ENCODE assay signal across 27 mouse cellular contexts in genomic region chr1:150573407-150573806, GRCm38 (mm10).
"Had no signal": no experiment of that assay in that cellular context is flagged by ENCODE, and none has a peak within 500 bp of the region (broad histone marks: within the 10 kb centered on the region; RNA-seq: fewer than 3 reads in every experiment).

No protein-coding gene starts in this region.

- H3K9ac ChIP-seq: heart, embryonic 13.5 days; heart, embryonic 15.5 days; hindbrain, embryonic 13.5 days; hindbrain, embryonic 15.5 days; kidney, embryonic 15.5 days; limb, embryonic 13.5 days; limb, embryonic 15.5 days; liver, embryonic 12.5 days; liver, embryonic 14.5 days had no signal

- H3K27me3 ChIP-seq: heart, embryonic 13.5 days; heart, embryonic 15.5 days; kidney, embryonic 15.5 days; limb, embryonic 13.5 days; limb, embryonic 15.5 days; liver, embryonic 12.5 days had no signal

- DNase-seq: gastrocnemius, postnatal 14 days; gastrocnemius, postnatal 36 days; heart, adult 11 months; heart, adult 2 months; heart, postnatal 14 days; heart, postnatal 36 days; kidney, adult 11 months; kidney, adult 2 months; kidney, adult 9 months; kidney, postnatal 14 days; kidney, postnatal 36 days; layer of hippocampus, adult 9-11 months; layer of hippocampus, postnatal 36 days; left cerebral cortex, postnatal 4 days had no signal

- ATAC-seq: hindbrain, postnatal 0 days; intestine, embryonic 16.5 days; liver, embryonic 12.5 days had no signal

- H3K4me3 ChIP-seq: heart, adult 2 months; heart, embryonic 13.5 days; heart, embryonic 15.5 days; hindbrain, embryonic 13.5 days; hindbrain, embryonic 15.5 days; kidney, embryonic 15.5 days; limb, embryonic 13.5 days; limb, embryonic 15.5 days; liver, embryonic 12.5 days had no signal

- H3K9me3 ChIP-seq: heart, embryonic 13.5 days; heart, embryonic 15.5 days; hindbrain, embryonic 13.5 days; hindbrain, embryonic 15.5 days; kidney, embryonic 15.5 days; limb, embryonic 13.5 days; limb, embryonic 15.5 days; liver, embryonic 12.5 days had no signal

- H3K4me2 ChIP-seq: heart, embryonic 11.5 days; heart, embryonic 13.5 days; heart, embryonic 15.5 days; hindbrain, embryonic 13.5 days; hindbrain, embryonic 15.5 days; kidney, embryonic 15.5 days; limb, embryonic 13.5 days; limb, embryonic 15.5 days; liver, embryonic 12.5 days had no signal

- H3K36me3 ChIP-seq: hindbrain, embryonic 13.5 days; hindbrain, embryonic 15.5 days; liver, embryonic 12.5 days had no signal

- H3K27ac ChIP-seq: heart, adult 2 months; heart, embryonic 13.5 days; heart, embryonic 15.5 days; hindbrain, embryonic 13.5 days; hindbrain, embryonic 15.5 days; hindbrain, postnatal 0 days; kidney, embryonic 15.5 days; kidney, postnatal 0 days; limb, embryonic 13.5 days; limb, embryonic 15.5 days; liver, embryonic 12.5 days; liver, embryonic 14.5 days had no signal

- H3K4me1 ChIP-seq: heart, embryonic 13.5 days; heart, embryonic 15.5 days; hindbrain, embryonic 13.5 days; hindbrain, embryonic 15.5 days; kidney, embryonic 15.5 days; liver, embryonic 12.5 days had no signal
